Mouse (Mus musculus) forelimb bud, embryonic 11.5 days (tissue): ENCODE measurements around the gene Rsph14.
"Not testable (repeated sequence)": the region's sequence is repeated elsewhere in the genome, so short reads cannot be mapped to it uniquely, and the experiment has no call there.

Source experiments
- DNase-seq: peaks from one replicate; pipeline ENCODE4 v3.0.0-alpha.2; 2012; ENCODE audit warnings: low read depth, low spot score

Rsph14 gene

DNA sequence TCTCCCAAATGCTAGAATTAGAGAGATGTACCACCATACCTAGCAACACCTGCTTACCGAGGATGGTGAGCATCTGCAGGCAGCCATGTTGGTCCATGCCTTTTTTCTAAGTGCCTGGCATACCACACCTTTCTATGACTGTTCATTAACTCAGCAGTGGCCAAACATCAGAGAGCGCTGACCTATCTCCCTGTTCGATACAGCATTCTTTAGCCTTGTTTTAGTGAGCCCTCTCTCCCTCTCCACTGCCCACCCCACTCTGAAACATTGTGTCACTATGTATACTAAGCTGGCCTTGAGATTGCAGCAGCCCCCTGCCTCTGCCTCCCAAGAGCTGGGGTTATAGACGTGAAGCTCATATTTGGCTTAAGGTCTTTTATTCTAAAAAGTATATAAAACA lies 21.3 kb upstream of the Rsph14 start:
- DNase-seq = no peak

DNA sequence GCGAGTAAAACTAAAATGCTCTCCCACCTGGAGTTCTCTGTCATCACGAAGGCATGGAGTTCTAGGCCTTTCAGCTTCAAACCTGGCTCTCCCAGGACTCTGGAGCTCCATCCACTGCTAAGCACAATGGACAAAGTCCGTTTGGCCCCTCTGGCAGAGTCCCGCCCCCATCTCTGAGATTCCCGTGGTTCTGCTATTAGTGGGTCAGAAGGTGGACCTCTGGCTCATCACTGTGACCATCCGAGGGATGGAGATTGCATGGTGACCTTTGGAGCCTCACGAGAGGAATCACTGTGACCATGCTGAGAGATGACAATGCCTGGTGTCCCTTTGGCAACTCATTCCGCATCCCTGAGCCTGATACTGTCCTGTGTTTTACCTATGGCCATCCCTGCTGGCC lies 20.5 kb upstream of the Rsph14 start:
- DNase-seq = no peak

DNA sequence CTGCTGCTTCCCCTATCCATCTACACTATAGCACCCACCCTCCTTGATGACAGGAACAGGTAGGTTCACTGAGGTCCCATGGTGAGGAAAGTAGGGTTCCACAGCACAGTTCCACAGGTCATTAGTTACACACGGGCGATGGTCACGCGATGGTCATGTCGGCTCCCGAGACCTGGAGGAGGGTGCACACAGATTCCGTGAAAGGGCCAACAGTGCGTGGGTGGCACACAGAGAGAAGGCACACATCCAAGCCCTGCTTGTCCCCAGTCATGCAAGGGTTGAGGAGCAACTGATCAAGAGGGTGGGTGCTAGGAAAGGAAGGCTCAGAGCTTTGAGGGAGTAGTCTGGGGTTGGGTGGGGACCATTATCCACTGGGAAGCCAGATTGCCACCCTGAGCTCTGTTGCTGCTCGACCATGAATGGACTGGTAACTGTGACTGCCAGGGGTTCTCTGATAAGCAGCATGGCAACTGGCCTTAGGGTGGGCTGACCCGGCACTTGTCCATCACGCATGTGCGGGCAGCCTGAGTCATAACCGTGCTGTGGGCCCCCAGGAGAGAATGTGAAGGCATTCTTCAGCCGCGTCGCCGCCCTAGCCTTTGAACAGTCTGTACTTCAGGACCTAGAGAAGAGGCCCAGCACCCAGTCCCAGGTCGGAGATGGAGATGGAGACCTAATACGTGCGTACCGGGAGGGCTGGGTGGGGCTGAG lies 19.1 kb upstream of the Rsph14 start:
- DNase-seq = no peak

DNA sequence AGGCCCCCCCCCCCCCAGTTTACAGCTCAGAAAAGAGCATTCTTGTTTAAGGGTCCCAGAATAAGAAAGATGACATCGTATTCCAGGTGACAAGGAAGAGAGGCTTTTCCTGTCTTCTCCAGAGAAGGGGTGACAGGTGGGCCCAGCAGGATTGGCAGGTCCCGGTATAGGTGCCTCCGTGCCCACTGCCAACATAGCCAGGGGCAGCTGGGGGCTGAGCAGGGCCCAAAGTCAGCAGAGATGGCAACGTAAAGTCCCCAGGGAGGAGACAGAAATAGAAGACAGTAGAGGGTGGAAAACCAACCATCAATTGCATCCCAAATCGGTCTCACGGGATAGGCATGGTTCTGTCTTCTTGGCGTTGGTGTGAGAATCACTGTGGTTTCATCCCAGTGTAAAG lies 16.3 kb upstream of the Rsph14 start:
- no peak for DNase-seq

DNA sequence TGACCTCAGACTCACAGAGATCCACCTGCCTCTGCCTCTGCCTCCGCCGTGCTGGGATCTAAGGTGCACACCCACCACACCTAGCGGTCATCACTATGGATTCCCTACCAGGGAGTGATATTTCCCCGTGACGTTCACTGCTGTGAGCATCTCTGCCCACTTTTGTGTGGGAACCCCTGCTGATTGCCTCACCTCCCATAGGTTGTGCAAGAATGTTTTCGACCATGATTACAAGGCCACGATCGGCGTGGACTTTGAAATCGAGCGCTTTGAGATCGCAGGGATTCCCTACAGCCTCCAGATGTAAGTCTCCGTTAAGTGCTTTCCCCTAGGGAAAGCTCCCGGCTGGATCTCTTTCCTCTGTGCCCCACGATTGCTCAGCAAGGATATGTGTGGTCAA lies 13.4 kb upstream of the Rsph14 start:
- DNase-seq = no peak

DNA sequence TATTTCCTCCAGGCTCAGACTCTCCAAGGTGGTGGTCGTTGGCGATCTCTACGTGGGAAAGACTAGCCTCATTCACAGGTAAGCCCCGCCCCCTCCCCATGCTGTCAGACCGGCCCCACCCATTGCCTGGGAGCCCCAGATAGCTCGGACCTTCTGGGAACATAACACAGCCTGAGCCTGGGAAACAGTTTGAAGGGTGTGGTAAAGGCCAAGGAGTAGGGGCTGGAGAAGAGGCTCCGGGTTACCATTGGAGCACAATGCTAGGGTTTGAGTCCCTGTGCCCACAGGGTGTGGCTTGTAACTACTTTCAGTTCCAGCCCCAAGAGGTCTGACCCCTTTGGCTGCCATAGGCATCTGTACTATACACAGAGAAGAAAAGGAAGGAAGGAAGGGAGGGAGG lies 12.1 kb upstream of the Rsph14 start:
- DNase-seq = no peak

DNA sequence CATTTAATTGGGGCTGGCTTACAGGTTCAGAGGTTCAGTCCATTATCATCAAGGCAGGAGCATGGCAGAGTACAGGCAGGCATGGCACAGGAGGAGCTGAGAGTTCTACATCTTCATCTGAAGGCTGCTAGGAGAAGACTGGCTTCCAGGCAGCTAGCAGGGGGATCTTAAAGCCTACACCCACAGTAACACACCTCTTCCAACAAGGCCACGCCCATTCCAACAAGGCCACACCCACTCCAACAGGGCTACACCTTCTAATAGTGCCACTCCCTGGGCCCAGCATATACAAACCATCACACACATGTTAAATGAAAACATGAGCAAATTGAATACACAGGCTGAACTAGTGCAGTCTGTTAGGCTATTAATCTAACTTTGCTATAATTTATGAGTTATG lies 9.7 kb upstream of the Rsph14 start:
- DNase-seq = not testable (repeated sequence)

DNA sequence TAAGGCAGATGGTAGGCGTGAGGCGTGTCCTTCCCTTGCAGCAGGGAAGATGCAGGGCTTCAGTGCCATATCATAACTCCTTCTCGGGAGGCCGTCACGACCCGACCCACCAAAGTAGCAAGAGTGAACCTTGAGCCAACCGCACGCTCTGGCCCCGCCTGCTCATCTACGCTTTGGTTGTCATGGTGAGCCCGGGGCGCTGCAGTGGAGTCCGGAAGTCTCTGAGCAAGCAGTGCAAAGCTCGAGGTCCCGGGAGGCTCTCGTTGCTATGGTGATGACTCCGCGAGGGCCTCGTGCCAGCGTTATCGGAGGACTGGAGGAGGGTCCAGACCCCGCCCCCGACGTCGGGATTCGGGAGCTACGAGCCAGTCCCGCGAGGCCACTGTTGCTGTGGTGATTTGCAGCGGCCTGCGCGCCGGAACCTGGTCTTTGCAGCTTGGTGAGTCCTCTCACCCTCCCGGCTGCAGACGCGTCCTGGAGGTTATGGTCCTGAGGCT lies 4.5 kb upstream of the Rsph14 start, which contains the start of gene Rab36:
Gene Rab36, plus strand, starts transcription at position 176 of the 497 bp plus-strand sequence.
- DNase-seq = peak; percentile 98

DNA sequence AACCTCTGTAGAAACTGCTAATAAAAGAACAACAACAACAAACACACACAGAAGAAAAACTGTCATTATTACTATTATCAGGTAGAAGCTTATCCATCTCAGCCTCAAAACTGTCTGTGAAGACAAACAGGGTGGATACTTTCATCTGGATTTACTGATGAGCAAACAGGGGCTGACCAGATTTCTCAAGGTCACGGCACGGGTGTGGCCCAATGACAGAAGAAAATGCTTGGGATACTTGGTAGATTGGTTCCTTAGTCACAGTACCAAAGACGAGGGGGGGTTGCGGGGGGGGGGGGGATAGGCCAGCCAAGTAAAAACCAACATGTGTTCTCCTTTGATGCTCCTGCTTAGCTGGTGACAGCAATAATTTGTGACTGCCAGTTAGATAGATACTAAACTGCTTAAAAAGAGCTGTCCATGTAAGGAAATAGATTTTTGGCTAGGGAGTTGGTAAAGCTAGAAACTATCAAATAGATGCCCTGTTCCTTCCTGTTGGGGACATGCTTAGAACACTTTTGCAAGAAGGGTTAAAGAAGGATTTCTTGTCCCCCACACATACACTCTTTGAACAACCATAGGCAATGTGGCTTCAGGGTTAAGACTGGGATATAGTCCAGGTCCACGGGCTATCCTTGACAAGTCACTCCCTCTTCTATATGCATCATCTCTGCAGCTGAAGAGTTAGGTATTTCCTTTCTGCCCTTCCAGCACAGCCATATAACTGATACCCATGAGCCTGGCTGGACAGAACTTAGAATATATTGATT lies 856 bp downstream of the Rsph14 start:
- no peak for DNase-seq

DNA sequence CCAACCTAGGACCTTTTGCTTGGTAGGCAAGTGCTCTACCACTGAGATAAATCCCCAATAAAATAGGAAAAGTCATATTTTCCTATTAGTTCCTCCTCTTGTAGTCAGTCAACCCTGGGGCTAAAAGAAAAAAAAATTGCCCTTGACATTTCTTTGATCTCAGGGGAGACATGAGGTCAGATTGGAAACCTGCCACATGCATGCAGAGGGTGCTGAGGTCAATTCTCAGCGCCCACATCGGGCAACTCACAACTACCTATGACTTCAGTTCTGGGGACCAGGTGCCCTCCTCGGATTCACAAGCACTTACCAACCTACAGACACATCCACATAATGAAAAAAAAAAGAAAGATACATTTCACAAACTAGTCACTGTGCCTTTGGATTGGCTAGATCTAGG lies 2.2 kb downstream of the Rsph14 start:
- DNase-seq = no peak

DNA sequence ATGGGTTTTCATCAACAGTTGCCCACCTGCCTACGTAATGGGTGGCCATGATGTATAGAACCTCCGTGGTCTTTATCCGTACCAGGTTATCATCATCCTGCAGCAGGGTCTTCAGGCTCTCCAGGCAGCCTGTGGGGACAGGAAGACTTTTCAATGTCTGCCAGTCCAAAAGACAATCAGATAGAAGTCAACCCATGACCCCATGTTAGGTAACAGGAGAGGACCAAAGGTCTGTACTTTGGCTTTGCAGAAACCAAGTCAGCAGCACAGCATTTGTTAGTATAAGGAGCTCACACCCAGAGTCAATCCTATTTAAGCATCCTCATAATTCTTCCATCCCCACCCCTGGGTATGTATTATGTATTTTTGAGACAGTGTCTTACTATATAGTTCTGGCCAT lies 2.7 kb downstream of the Rsph14 start:
- DNase-seq = no peak

DNA sequence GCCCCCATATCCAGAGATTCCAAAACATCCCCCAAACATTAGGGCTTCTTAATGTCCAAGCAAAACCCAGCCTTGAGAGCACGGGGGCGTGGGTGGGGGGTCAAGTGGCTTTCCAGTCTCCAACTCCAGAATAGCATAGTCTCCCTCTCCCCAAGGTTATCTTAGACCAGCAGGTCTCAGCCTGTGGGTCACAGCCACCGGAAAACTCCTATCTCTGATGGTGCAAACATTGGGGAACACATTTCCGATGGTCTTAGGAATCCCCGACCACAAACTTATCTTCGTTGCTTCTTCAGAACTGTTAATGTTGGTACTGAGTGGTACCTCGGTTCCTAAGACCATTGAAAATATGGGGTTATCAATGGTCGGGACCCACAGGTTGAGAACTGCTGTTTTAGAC lies 3.6 kb downstream of the Rsph14 start:
- no peak for DNase-seq

DNA sequence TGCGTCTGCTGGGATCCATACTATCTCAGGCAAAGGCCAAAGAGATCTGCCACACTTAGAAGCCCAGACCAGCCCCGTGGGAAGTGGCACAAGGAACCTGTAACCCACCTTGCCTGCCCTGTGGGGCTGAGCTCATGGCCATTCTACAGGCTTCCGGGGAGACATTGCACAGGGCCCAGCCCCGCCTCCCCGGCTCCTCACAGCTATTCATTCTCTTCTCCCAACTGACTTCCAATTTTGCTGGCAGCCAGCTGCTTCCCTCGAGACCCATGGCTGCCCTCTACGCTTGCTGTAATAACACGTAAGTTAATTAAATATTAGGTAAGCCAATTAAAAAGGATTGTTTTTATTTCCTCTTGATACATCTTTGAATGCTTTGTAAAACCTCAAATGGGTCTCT lies 5.9 kb downstream of the Rsph14 start:
- no peak for DNase-seq

DNA sequence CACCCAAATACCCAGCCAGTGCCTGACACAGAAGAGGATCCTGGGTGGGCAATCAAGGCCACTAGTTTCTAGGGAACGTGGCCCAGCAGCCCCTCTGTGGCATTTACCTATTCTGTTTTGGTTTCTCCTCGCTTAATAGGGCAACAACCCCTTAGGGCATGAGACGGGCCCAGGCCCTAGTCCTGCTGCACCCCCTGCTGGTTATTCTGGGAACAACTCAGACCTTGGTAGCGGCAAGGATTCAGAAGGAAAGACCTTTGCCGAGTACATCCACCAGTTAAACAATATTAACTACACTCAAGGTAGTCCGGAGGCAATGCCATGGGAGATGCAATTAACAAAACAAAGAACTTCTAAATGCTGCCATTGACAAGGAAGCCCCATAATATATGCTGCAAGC lies 11.2 kb downstream of the Rsph14 start:
- peak; percentile 73 for DNase-seq

DNA sequence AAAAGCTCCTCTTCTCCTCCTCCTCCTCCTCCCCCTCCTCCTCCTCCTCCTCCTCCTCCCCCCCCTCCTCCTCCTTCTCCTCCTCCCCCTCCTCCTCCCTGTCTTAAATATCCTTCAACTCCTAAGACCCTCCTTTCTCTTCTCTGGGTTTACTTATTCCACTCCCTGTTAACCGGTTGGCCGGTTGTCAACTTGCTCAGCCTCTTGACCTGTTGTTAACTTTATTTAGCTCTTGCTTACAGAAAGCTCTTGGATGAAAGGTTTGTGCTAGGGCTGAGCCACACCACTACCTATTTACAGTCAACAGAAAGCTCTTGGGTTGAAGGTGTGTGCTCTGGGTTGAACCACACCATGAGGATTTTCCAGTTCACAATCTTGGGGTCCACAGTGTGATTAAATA lies 12.1 kb downstream of the Rsph14 start:
- no peak for DNase-seq

DNA sequence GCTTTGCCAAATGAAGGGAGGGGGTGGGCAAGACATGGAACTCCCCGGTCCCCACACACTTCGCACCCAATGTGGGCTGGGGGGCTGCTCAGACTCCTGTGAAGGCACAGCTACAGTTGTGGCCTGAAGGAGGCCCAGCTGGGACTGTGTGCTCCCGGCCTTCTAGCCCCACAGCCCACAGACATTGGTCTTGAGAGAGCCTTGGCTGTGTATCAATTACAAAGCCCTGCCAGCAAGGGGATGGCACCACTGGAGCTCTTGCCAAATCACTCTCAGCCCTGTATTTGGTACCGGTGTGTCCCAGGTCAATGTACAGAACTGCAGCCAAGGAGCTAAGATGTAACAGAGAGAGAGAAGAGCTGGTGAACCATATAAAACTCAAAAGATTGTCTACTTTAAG lies 15.9 kb downstream of the Rsph14 start:
- no peak for DNase-seq

DNA sequence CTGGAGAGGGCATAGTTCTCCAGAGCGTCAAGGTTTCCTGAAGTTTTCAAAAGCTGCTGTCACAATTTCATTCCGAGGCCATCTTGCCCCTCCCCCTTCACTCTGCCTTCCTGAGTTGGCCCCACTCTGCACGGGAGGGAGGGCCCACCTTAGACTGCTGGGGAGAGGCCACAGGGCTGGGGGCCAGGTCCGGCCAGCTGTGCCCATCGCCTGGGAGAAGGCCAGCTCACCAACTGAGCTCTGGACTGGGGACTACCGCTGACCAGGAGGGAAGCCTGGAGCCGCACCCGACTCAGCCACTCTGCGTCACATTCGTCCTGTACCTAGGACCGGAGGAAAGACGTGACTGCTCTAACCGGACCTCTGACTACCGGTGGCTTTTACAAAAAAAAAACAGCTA lies 16.9 kb downstream of the Rsph14 start:
- DNase-seq = no peak

DNA sequence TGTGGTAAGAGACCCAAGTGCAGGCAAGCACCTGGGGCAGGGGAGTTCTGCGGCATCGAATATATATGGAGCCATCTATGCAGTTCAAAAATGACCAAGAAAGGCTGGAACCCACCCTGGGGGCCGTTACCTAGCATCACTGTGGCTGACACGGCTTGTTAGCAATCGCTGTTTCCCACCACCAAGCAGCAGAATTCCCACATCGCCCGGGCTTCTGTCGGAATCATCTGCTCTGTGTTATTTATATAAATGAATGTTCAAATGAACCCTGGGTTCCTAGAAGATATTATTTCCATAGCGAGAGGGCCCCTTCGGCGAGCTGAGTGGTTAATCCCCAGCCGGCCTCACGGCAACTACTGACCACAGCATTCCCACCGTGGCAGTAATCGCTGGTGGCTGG lies 21.7 kb downstream of the Rsph14 start:
- DNase-seq = no peak

DNA sequence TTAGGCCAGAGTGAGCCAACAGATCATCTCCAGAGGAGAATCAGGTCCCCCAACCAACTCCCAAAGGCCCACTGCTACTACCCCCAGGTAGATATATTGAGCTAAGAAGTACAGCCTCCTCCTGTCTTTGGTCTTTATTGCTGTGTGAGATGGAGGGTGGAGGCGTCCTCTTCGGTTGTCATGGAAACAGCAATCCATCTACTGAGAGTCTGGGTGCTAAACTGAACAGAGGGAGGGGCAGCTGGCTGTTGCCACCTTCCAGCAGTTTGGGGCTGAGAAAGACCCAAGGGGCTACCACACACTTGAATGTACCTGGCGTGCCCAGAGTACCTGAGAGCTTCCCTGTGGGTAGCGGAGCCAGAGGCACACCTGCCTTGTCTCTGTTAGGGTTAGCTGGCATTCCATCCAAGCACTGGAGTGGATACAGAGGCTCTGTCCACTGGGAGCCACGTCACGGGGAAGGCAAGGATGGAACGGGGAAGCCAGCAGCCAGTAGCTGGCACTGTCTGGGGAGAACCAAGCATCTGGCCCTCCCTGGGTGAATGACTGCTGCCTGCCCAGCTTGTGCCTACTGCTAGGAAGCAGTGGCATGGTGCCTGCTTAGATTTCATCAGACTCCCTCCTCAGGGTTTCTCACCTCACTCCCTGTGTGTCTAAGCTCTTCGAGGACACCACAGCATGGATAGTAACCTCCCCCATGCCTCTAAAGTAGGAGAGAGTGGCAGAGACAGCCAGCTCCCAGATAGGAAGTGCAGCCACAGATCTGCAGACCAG lies 25.3 kb downstream of the Rsph14 start:
- DNase-seq = no peak

DNA sequence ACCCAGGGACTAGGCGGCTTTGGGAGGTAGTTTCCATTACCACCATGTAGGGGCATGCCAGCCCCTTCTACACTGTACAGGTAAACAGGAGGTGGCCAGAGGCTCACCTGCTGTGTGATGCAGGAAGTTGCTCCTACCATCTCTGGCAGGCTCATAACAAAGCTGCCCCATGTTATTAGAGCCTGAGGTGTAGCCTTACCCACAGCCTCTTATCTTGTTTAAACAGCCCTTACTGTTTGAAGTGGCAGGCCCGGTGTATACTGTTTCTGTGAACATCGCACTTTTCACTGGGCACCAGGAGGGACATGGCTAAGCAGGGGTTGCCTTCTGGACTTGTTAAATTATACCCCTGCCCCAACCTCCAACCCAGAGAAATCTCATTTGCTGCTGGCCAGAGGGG lies 28.3 kb downstream of the Rsph14 start:
- DNase-seq = no peak

DNA sequence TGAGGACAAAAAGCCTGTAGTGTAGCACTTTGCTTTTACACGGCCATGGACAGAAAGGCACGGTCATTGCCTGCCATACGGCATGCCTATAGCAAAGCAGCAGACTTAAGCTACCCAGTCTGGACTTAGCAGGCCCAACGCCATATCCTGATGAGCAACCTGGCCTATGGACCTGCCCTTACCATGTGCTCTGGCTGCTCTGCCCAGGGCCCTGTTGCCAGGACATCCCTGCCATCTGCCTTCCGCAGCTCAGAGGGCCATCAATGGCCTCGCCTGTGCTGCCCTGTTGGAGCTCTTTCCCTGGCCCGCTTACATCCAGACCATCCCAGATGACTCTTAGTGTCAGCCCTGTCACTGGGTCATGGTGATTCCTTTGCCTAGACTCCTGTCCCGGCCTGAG lies 31.0 kb downstream of the Rsph14 start:
- no peak for DNase-seq

DNA sequence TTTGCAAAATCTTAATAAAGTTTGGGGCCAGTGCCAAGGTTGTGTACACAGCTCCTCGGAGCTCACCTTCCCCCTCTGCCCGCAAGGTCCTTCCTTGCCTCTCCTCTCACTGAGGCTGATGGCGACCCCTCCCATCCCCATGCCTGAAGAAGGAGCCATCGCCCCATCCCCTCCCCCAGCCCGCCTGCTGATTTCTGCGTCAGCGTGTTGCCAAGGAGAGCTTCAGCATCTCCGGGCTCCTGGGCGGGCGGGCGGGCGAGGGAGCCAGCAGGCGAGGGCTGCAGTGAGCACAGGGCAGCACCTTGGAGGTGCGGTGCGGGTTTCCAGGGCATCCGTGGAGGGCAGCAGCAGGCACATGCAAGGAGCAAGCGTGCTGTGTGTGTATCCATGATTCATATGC lies 37.0 kb downstream of the Rsph14 start:
- no peak for DNase-seq
